Mouse (Mus musculus): ENCODE data around the gene Tescl.

GRCm38 (mm10) chr7:24346444-24346843 is 12.7 kb upstream of the Tescl start:
- 0 out of 2 replicates have a peak, but pooled peaks have one; percentile 14 for TF ChIP-seq CTCF (IDR thresholded peaks at IDR 0.05; ENCODE audit: low read depth, low read length)
- no peak for TF ChIP-seq POLR2A (IDR thresholded peaks at IDR 0.05; ENCODE audit: extremely low read depth, insufficient read depth, low read length)
